Mouse (Mus musculus) intestine, embryonic 14.5 days (tissue): ENCODE measurements around the gene Mbtd1. TPM values are rescaled to one million over a fixed set of nuclear protein-coding genes. Genes with fewer than 3 reads are reported as not detected.

Source experiments
- ATAC-seq: fragments of 200-750 bp; cut with Nextera tagmentation; replicated peaks from 2 replicates; pipeline ENCODE4 v1.8.0; 2017; ENCODE audit warnings: low read depth, moderate number of reproducible peaks, moderate TSS enrichment, moderate library complexity; ENCODE audit not compliant: low FRiP score, low TSS enrichment
- DNase-seq: peaks from one replicate; pipeline ENCODE4 v3.0.0-alpha.2; 2018; ENCODE audit warnings: low spot score
- H3K27ac ChIP-seq: fragments of 300-500 bp; sonication (generic); 2 replicates; pipeline ENCODE4 v1.5.1; 2014; ENCODE audit warnings: low read depth, mild to moderate bottlenecking, control low read depth
- H3K27me3 ChIP-seq: fragments of 300-500 bp; sonication (generic); replicated peaks from 2 replicates; pipeline ENCODE4 v1.6.1; 2014; ENCODE audit warnings: low read length, control low read depth; ENCODE audit not compliant: control insufficient read depth, insufficient read depth
- H3K36me3 ChIP-seq: fragments of 300-500 bp; sonication (generic); 2 replicates; pipeline ENCODE4 v1.6.1; 2014; ENCODE audit warnings: low read length, control low read depth; ENCODE audit not compliant: control insufficient read depth, insufficient read depth
- H3K4me1 ChIP-seq: fragments of 300-500 bp; sonication (generic); replicated peaks from 2 replicates; pipeline ENCODE4 v1.6.1; 2014; ENCODE audit warnings: low read length, control low read depth, mixed read lengths; ENCODE audit not compliant: control insufficient read depth, insufficient read depth
- H3K4me2 ChIP-seq: fragments of 300-500 bp; sonication (generic); 2 replicates; pipeline ENCODE4 v1.6.1; 2014; ENCODE audit warnings: low read length
- H3K4me3 ChIP-seq: fragments of 300-500 bp; sonication (generic); 2 replicates; pipeline ENCODE4 v1.5.1; 2014; ENCODE audit warnings: low read depth, low read length, control low read depth, mixed read lengths
- H3K9ac ChIP-seq: fragments of 300-500 bp; sonication (generic); 2 replicates; pipeline ENCODE4 v1.6.1; 2014; ENCODE audit warnings: mild to moderate bottlenecking, low read length
- H3K9me3 ChIP-seq: fragments of 300-500 bp; sonication (generic); 2 replicates; pipeline ENCODE4 v1.6.1; 2016; ENCODE audit warnings: low read length, control low read depth; ENCODE audit not compliant: control insufficient read depth
- WGBS: fragments of 180-500 bp; shearing (Covaris S2); extraction: QIAGEN DNeasy Blood & Tissue Kit; methylation state at CpG from one replicate; pipeline ENCODE4 v1.1.7; 2014; 5-methylcytosine and 5-hydroxymethylcytosine counted together
- polyA plus RNA-seq: library from polyadenylated mRNA; unstranded; fragments of >200 nt; fragmentation: Nextera tagmentation; extraction: Ambion mirVana; gene quantifications from 2 replicates; pipeline ENCODE4 v1.2.1, GENCODE M21; 2014

The Mbtd1 gene
- polyA plus RNA-seq, 1 experiment from 2014 or later, result 20.7 TPM

GRCm38 (mm10) chr11:93968005-93968847, 82.6 kb downstream of the Mbtd1 start, which contains the start of the genes Gm20390 and Nme1:
Gene Gm20390 (minus strand): TSS chr11:93968293.
Gene Nme1 (minus strand): TSS chr11:93968521.
- H3K9ac ChIP-seq, result peak within 1 kb of the TSS; percentile 64
- under 1% methylated on average over 40 of the region's 40 CpGs for WGBS
- ATAC-seq, result peak; percentile 96

GRCm38 (mm10) chr11:93968848-93969128, 83.1 kb downstream of the Mbtd1 start:
- Histone ChIP-seq H3K4me1 (peaks cover 10% of the 10 kb centered on the region; the same call in 1 of the 2 replicates), H3K36me3 (peaks cover 20% of the 10 kb centered on the region), H3K4me3 (peak overlapping the region; percentile 69; the same call in 1 of the 2 replicates), H3K9ac (peak overlapping the region; percentile 34), H3K9me3 (no peaks in the 10 kb centered on the region), H3K27ac (no peak overlapping the region), H3K27me3 (no peaks in the 10 kb centered on the region), H3K4me2 (peak overlapping the region; percentile 79)
- ATAC-seq (no peak), DNase-seq (no peak)
- WGBS, result 49% methylated on average over 6 of the region's 6 CpGs

More at GRCm38 (mm10) chr11:93968005-93968847, 82.6 kb downstream of the Mbtd1 start, which contains the start of the genes Gm20390 and Nme1:
- H3K36me3 ChIP-seq, result peaks cover 25% of the 10 kb centered on the region
- peak within 1 kb of the TSS; percentile 79 for H3K4me2 ChIP-seq
- no peaks in the 10 kb centered on the region for H3K27me3 ChIP-seq
- peak; percentile 100 for DNase-seq
- H3K4me3 ChIP-seq, result peak within 1 kb of the TSS; percentile 69
- H3K27ac ChIP-seq, result peak within 1 kb of the TSS; percentile 36; the same call in 1 of the 2 replicates
- peaks cover 10% of the 10 kb centered on the region; the same call in 1 of the 2 replicates for H3K4me1 ChIP-seq
- no peaks in the 10 kb centered on the region for H3K9me3 ChIP-seq

GRCm38 (mm10) chr11:93969171-93969570, 83.5 kb downstream of the Mbtd1 start:
- Histone ChIP-seq H3K4me2 (no peak overlapping the region), H3K27me3 (no peaks in the 10 kb centered on the region), H3K4me1 (peaks cover 10% of the 10 kb centered on the region; the same call in 1 of the 2 replicates), H3K36me3 (peaks cover 16% of the 10 kb centered on the region), H3K9ac (no peak overlapping the region), H3K4me3 (no peak overlapping the region), H3K9me3 (no peaks in the 10 kb centered on the region), H3K27ac (no peak overlapping the region)
- 88% methylated on average over 6 of the region's 6 CpGs for WGBS
- no peak for DNase-seq
- no peak for ATAC-seq

GRCm38 (mm10) chr11:93969799-93970198, 84.1 kb downstream of the Mbtd1 start:
- no peak for DNase-seq
- 81% methylated on average over 1 of the region's 1 CpGs for WGBS
- Histone ChIP-seq H3K4me2 (no peak overlapping the region), H3K9ac (no peak overlapping the region), H3K4me1 (peaks cover 10% of the 10 kb centered on the region; the same call in 1 of the 2 replicates), H3K9me3 (no peaks in the 10 kb centered on the region), H3K27ac (no peak overlapping the region), H3K27me3 (no peaks in the 10 kb centered on the region), H3K36me3 (peaks cover 10% of the 10 kb centered on the region), H3K4me3 (no peak overlapping the region)
- no peak for ATAC-seq

GRCm38 (mm10) chr11:93972951-93973350, 87.3 kb downstream of the Mbtd1 start:
- no peak for ATAC-seq
- no peaks in the 10 kb centered on the region for H3K9me3 ChIP-seq
- WGBS, result 85% methylated on average over 5 of the region's 5 CpGs
- H3K9ac ChIP-seq, result no peak overlapping the region
- no peak overlapping the region for H3K27ac ChIP-seq
- H3K4me1 ChIP-seq, result peaks cover 7% of the 10 kb centered on the region; the same call in 1 of the 2 replicates
- H3K4me3 ChIP-seq, result no peak overlapping the region
- no peaks in the 10 kb centered on the region for H3K36me3 ChIP-seq
- no peaks in the 10 kb centered on the region for H3K27me3 ChIP-seq
- no peak overlapping the region for H3K4me2 ChIP-seq
- DNase-seq, result no peak

- WGBS, result 33% methylated on average over 6 of the region's 6 CpGs
- DNase-seq (no peak), ATAC-seq (no peak)
- Histone ChIP-seq H3K27ac (no peak overlapping the region), H3K9ac (no peak overlapping the region), H3K4me1 (no peaks in the 10 kb centered on the region), H3K36me3 (no peaks in the 10 kb centered on the region), H3K4me3 (no peak overlapping the region), H3K9me3 (no peaks in the 10 kb centered on the region), H3K27me3 (no peaks in the 10 kb centered on the region), H3K4me2 (no peak overlapping the region)
Observed at GRCm38 (mm10) chr11:93979502-93980049, 93.9 kb downstream of the Mbtd1 start.

- no peaks in the 10 kb centered on the region for H3K36me3 ChIP-seq
- 87% methylated on average over 3 of the region's 3 CpGs for WGBS
- no peaks in the 10 kb centered on the region for H3K9me3 ChIP-seq
- no peak for ATAC-seq
- H3K4me3 ChIP-seq, result no peak overlapping the region
- no peak overlapping the region for H3K9ac ChIP-seq
- 0 out of 2 replicates have a peak, but pooled peaks cover 10% of the 10 kb centered on the region for H3K4me1 ChIP-seq
- no peaks in the 10 kb centered on the region for H3K27me3 ChIP-seq
- H3K4me2 ChIP-seq, result no peak overlapping the region
- no peak overlapping the region for H3K27ac ChIP-seq
- no peak for DNase-seq
Observed at GRCm38 (mm10) chr11:93984619-93985018, 99.0 kb downstream of the Mbtd1 start.

- Histone ChIP-seq H3K4me2 (no peak overlapping the region), H3K9me3 (no peaks in the 10 kb centered on the region), H3K27me3 (no peaks in the 10 kb centered on the region), H3K4me3 (no peak overlapping the region), H3K36me3 (no peaks in the 10 kb centered on the region), H3K4me1 (0 out of 2 replicates have a peak, but pooled peaks cover 10% of the 10 kb centered on the region), H3K27ac (no peak overlapping the region), H3K9ac (no peak overlapping the region)
- ATAC-seq (no peak), DNase-seq (no peak)
- WGBS, result 86% methylated on average over 5 of the region's 5 CpGs
Observed at GRCm38 (mm10) chr11:93985265-93985664, 99.6 kb downstream of the Mbtd1 start.
